In the genomic region with DNA sequence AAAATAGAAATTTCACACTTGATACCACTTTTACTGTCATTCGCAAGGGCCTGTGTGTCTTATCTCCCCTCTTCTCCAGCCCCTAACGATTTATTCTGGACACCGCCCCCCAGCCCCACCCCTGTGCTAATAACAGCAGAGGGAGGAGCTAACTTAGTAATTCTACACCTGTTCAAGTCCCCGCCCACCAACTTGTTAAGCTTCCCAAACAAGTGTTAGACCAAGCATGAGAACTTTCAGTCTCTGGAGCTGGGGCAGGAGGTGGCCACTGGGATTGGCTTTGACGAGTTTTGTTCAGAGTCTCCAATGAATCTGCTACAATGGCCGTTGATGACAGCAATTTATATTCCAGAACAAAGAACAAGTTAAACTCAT, we compare ENCODE assay signal across 8 mouse cellular contexts.
DNase-seq lines count a peak whose midpoint lies in the region; ATAC-seq and TF ChIP-seq lines count a peak whose summit lies in the region.

No protein-coding gene starts in this region.

- peak overlapping the region; percentile 40 for H3K4me3 ChIP-seq in embryonic fibroblast, embryonic 13.5 days (ENCODE audit: insufficient read depth, low read length)
- peak overlapping the region; percentile 58 for H3K4me3 ChIP-seq in heart, embryonic 16.5 days (ENCODE audit: low read length)
- peak overlapping the region; percentile 43 for H3K4me3 ChIP-seq in kidney, postnatal 0 days (replicated peaks; ENCODE audit: low read depth, low read length)
- peak overlapping the region; percentile 71 for H3K4me3 ChIP-seq in spleen, adult 2 months (ENCODE audit: extremely low read depth, insufficient read depth, insufficient read length)

- H3K36me3 ChIP-seq in heart, embryonic 16.5 days (ENCODE audit: control insufficient read depth, insufficient read depth), result no peaks in the 10 kb centered on the region
- no peaks in the 10 kb centered on the region for H3K36me3 ChIP-seq in kidney, postnatal 0 days (ENCODE audit: insufficient read depth, low read length)
- no peaks in the 10 kb centered on the region; the same call in 1 of the 2 replicates for H3K36me3 ChIP-seq in spleen, adult 2 months (ENCODE audit: control insufficient read depth, insufficient read depth, low read length)

- H3K4me2 ChIP-seq in heart, embryonic 16.5 days (ENCODE audit: low read depth, low read length), result peak overlapping the region; percentile 81
- peak overlapping the region; percentile 60 for H3K4me2 ChIP-seq in kidney, postnatal 0 days (ENCODE audit: low read length)

- H3K27ac ChIP-seq in embryonic fibroblast, embryonic 13.5 days (ENCODE audit: insufficient read depth, low read length), result no peak overlapping the region
- peak overlapping the region; percentile 93 for H3K27ac ChIP-seq in heart, embryonic 16.5 days (ENCODE audit: low read length)
- peak overlapping the region; percentile 60 for H3K27ac ChIP-seq in kidney, postnatal 0 days
- no peak overlapping the region for H3K27ac ChIP-seq in spleen, adult 2 months (ENCODE audit: insufficient read depth, low read length)

- H3K9ac ChIP-seq in heart, embryonic 16.5 days (ENCODE audit: low read length), result peak overlapping the region; percentile 74
- H3K9ac ChIP-seq in kidney, postnatal 0 days (ENCODE audit: low read depth, low read length), result peak overlapping the region; percentile 15; the same call in 1 of the 2 replicates

- no peaks in the 10 kb centered on the region for H3K9me3 ChIP-seq in heart, embryonic 16.5 days (replicated peaks; ENCODE audit: control insufficient read depth, low read length)
- no peaks in the 10 kb centered on the region for H3K9me3 ChIP-seq in kidney, postnatal 0 days (replicated peaks; ENCODE audit: low read length)

- WGBS in heart, embryonic 16.5 days, result 1% methylated on average over 6 of the region's 6 CpGs
- WGBS in kidney, postnatal 0 days, result 3% methylated on average over 6 of the region's 6 CpGs
- 7% methylated on average over 6 of the region's 6 CpGs for WGBS in spleen, adult 2 months

- no peak for TF ChIP-seq CTCF in embryonic fibroblast, embryonic 13.5 days (IDR thresholded peaks at IDR 0.05; ENCODE audit: borderline replicate concordance, insufficient read depth, low read length)
- TF ChIP-seq CTCF in kidney, postnatal 0 days (IDR thresholded peaks at IDR 0.05; ENCODE audit: low read depth), result no peak
- TF ChIP-seq CTCF in spleen, adult 2 months (IDR thresholded peaks at IDR 0.05; ENCODE audit: extremely low read depth, insufficient read depth, insufficient read length, insufficient replicate concordance), result no peak

- H3K4me1 ChIP-seq in embryonic fibroblast, embryonic 13.5 days (ENCODE audit: control insufficient read depth, insufficient read depth, low read length), result peaks cover 2% of the 10 kb centered on the region; the same call in 1 of the 2 replicates
- peaks cover 9% of the 10 kb centered on the region for H3K4me1 ChIP-seq in heart, embryonic 16.5 days (ENCODE audit: control insufficient read depth, insufficient read depth, low read length)
- H3K4me1 ChIP-seq in kidney, postnatal 0 days (replicated peaks; ENCODE audit: insufficient read depth, low read length), result no peaks in the 10 kb centered on the region
- H3K4me1 ChIP-seq in spleen, adult 2 months (ENCODE audit: control insufficient read depth, insufficient read depth, insufficient read length), result peaks cover 5% of the 10 kb centered on the region; the same call in 1 of the 2 replicates

- DNase-seq in spleen, adult 12 weeks (ENCODE audit: low spot score), result peak; percentile 17
- DNase-seq in spleen, postnatal 14 days (ENCODE audit: low spot score in 2 of 2), result no peak
- DNase-seq in kidney, postnatal 0 days (ENCODE audit: low spot score), result peak; percentile 91
- DNase-seq in lung, postnatal 36 days, result peak; percentile 88
- DNase-seq in spleen, adult 2 months (ENCODE audit: low read depth in 1 of 2, low spot score in 2 of 2), result peak in 1 of 2 experiments; percentile 12
- no peak for DNase-seq in thymus, postnatal 25 days

- H3K27me3 ChIP-seq in heart, embryonic 16.5 days (ENCODE audit: control insufficient read depth, insufficient read depth, low read length), result no peaks in the 10 kb centered on the region
- H3K27me3 ChIP-seq in kidney, postnatal 0 days (ENCODE audit: insufficient read depth, low read length), result no peaks in the 10 kb centered on the region
- no peaks in the 10 kb centered on the region for H3K27me3 ChIP-seq in spleen, adult 2 months (ENCODE audit: control insufficient read depth, insufficient read depth, low read length)

- ATAC-seq in heart, embryonic 16.5 days (replicated peaks; ENCODE audit: extremely low read depth, insufficient read depth, low FRiP score), result peak; percentile 90
- peak; percentile 90 for ATAC-seq in kidney, postnatal 0 days (replicated peaks; ENCODE audit: low FRiP score, low read depth)

- TF ChIP-seq POLR2A in embryonic fibroblast, embryonic 13.5 days (IDR thresholded peaks at IDR 0.05; ENCODE audit: low read depth, low read length), result no peak
- no peak for TF ChIP-seq POLR2A in spleen, adult 2 months (IDR thresholded peaks at IDR 0.05; ENCODE audit: low read depth, low read length)

Comparison
In these comparisons a context has a peak if more than half of its experiments do, and no peak if none do; other contexts are left out.
1. DNase-seq: peak in spleen, adult 12 weeks (single experiment), kidney, postnatal 0 days (single experiment) and lung, postnatal 36 days (single experiment); none in spleen, postnatal 14 days (0 of 2) and thymus, postnatal 25 days (single experiment).
2. H3K27ac ChIP-seq: peak in heart, embryonic 16.5 days (single experiment) and kidney, postnatal 0 days (single experiment); none in embryonic fibroblast, embryonic 13.5 days (single experiment) and spleen, adult 2 months (single experiment).
3. Peak in every context shown above with its lines, with median percentiles within 50 percentile points of each other: H3K4me3 ChIP-seq.